Mouse (Mus musculus) urinary bladder, adult 2 months (tissue): ENCODE data around the gene Syt15. TPM values are rescaled to one million over a fixed set of nuclear protein-coding genes. Genes with fewer than 3 reads are reported as not detected.

Experiments
- DNase-seq: peaks from one replicate; pipeline ENCODE4 v3.0.0; 2022; ENCODE audit warnings: low spot score
- polyA plus RNA-seq: library from polyadenylated mRNA; depleted of rRNA; stranded (reverse); fragments of >200 nt; gene quantifications from 2 replicates; pipeline ENCODE4 v1.2.3, GENCODE M21; 2012; rRNA removed

The Syt15 gene
- 10.6 and 13.7 TPM in 2 replicates for polyA plus RNA-seq

DNA sequence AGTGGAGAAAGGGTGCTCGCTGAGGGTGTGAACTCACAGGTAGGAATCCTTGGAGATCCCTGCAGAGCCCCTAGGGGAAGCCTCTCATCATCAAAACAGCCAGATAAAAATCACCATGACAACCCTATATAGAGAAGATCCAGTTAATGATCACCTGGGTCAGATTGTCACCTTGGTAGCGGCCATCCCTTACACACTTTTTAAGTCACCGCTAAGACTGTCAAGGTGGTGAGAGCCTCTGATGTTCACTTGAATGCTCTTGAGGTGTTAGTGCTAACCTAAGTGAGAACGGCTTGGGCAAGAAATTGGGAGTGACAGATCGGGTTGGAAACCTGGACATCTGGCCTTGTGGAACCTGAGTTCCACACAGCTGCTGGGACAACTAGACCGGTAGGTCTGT is at the start of gene Syt15:
TSS of gene Syt15 (plus strand) at position 301 of the 400 bp plus-strand sequence.
- DNase-seq = no peak

DNA sequence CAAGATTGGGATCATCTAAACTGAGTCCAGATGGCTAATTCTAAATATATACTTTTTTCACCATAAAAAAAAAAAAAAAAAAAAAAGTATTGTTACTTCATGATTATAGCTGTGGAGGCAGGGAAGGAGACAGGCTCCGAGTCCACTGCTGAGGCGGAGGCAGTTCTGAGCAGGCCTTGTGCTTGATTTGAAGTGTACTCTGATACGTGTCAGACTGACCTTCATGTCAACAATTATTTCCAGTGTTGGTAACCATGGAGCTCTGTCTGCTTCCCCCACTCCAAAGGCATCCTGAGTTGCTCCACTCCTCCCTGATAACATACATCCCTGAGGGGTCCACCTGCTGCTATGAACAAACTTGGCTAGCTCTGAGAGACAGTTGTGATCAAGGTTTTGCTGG is 48.3 kb upstream of the Syt15 start:
- DNase-seq = no peak

DNA sequence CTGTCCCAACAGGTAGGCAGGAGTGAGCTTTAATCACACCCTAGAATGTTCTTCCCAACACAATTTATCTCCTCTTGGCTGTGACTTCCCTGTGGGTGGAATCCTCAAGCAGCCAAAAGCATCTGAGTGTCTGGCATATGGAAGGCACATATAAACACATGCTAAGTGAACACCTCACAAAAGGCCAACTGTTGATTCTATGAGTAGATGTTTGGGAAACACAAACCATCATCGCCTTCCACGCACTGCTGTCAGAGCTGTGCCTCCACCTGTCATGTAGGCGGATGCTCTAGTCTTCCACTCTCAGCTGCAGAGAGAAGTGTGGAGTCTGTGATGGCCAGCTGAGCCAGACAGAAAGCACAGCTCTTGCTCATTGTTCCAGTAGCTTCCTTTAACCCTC is 40.0 kb upstream of the Syt15 start:
- no peak for DNase-seq

DNA sequence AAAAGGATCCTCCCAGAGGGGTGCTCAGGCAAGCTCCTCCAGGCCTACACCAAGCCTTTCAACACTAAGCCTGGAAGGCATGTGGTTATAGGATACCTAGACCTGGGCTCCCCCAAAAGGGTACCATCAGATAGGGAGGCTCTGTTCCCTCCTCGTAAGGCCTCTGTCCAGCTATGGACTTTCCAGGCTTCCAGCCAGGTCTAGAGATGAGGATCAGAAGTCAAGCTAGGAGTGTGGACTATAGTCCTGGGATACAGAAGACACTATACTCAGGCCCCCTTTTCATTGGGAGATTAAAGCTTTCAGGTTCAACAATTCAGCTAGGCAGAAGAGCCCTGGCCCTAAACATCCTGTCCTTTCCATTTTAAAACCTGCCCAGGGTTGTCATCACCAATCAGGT is 36.3 kb upstream of the Syt15 start:
- DNase-seq = no peak

DNA sequence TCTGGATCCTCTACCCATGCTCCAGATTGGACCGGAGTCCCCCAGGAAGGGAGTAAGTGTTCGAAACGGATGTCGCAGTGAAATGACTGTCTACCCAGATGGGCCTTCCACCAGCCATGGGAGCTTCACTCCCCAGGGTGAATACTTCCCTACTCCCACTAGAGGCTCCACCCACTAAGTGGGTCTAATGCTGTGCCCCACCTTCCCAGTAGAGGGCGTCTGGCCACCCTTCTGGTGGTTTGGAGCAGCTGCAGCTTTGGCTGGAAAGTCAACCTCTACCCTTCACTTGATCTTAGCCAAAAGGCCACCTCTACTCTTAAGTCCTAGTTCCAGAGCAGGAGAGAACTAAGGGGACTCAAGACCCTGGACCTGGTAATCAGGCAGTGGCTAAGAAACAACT is 30.8 kb upstream of the Syt15 start:
- no peak for DNase-seq

DNA sequence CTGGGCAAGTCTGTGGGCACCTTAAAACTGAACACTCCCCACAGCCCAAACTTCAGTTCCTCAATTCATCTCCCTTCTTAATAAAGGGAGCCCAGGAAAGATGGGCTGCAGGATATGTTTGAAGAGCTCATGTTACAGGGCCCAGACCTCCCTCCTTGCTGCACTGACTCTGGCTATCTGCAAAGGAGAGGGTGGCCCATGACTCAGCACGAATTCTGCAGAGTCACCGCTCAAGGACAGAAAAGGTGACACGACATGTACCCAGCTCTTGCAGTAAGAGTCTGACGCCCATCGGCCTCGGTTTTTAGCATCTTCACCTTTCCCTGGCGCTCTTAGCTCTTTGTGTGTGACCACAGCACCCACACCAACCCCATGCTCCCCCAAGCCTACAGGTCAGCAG is 29.0 kb upstream of the Syt15 start:
- DNase-seq = no peak

DNA sequence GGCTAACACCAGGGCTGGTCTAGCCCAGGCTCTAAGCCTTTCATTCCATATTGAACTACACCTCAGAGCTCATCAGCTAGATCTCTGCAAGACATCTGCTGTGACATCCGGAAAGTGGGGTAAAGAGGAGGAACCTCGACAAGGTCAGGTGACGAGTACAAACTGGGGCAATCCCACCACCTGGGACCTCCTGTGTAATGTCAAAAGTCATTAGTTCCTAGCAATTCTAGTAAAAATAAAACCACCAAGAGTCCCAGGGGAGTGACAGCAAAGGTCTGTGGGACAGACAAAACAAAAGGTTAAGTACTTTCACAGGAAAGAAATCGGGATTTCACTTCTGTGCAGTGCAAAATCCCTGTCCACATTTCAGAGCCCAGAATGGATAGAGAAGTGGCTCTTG is 25.5 kb upstream of the Syt15 start:
- DNase-seq = no peak

DNA sequence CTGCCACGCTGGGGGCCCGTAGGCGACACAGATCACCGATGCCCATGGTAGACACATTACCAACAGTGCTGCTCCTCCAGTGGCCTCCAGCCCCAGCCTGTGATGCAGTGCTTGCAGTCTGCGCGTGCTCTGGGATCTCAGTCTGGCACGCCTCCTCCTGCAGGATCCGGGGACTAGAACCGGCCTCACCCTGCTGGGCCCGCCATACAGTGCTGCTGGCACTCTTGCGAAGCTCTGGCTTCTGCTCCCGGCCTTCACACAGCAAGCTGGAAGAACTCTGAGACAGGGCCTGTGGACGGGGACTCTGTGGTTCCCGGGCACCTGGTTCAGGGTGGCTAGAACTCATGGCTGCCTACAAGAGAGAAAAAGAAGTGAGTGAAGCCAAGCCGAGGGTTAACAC is 23.9 kb upstream of the Syt15 start:
- no peak for DNase-seq

DNA sequence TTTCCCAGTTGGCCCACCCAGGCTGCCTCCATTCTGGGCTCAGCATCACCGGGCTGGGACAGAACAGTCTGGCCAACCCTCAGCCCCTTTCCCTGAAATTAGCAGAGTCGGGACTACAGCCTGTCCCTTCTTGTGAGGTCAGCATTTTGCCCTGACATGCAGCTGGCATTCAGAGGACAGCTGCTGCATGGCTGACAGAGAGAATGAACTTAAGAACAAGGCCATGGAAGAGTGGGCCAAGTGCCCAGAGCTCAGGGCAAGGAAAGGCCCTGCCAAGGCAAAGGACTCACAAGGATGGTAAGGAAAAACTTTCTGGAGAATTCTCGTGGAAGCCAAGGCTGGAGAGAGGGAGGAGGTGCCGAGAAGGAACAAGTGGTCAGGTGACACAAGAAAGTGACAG is 22.7 kb upstream of the Syt15 start:
- DNase-seq = no peak

DNA sequence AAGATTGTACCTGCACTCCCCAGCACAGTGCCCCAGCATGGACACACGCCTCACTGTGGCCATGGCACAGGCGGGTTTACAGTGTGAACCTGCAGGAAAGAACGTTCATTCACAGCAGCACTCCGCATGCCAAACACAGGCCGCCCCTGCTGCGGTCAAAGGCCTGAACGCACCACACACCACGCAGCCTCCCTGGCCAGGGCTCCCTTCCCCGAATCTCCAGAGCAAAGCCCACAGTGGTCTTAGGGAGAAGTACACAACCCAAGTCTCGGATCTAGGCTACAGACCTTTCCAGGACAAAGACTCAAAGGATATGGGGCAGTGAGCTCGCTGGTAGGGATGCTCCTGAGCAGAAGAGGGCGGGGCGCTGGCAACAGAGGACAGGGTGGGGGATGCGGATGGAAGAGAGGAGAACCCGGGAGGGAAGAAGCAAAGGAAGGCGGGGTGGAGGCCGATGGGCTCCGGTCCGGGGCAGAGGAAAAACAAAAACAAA is 18.6 kb upstream of the Syt15 start:
- DNase-seq = no peak

DNA sequence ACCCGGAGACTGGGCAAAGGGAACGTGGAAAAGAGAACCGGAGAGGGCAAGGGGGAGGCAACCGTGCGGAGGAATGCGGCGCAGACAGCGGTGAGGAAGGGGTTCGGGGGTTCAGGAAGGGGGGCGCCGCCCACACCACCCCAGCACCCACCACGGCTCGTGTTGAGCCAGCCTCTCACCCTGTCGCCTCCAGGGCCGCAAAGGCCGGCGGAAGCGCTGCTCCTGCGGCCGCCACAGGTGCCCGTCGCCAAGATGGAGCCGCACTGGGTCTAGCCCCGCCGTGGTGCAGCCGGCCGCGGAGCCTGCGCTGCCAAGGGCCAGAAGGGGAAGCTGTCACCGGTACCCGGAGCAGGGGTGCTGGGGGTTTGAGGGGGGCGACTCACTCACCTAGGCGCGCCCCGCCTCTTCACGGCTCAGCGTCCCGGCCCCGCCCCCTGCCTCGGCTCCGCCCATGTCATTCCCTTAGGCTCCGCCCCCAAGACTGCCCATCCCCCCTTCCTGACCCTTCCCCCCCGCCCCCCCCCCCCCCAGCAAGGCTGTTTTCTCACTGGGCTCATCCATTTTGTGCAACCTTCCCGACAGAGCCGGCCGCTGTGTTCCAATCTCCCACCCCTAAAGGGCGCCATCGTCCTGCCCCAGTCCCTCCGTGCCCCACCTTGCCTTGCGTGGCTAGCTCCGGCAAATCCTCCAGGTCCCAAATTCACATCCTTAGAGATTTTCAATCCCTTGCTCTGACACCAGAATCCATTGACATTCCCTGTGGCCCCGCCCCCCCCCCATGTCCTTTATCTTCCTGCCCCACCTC is 18.0 kb upstream of the Syt15 start, which contains the start of gene Gprin2:
TSS of gene Gprin2 (minus strand) at position 423 of the 805 bp plus-strand sequence.
- no peak for DNase-seq

DNA sequence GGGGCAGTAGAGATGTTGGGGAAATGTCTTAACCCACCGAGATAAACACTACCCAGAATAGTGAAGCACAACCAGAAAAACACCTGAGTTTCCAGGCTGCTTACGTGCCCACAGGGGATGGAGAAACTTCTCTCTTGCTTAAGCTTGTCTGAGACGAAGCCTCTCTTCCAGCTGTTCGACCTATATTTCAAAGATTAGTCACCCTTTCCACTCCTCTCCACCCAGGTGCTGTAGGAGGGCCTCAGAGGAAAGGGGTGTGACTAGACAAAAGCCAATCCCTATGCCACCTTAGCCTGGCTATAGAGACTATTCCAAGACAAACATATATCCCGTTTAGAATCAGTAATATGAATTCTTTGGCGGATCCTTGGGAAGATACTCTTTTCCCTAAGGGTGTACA is 11.4 kb upstream of the Syt15 start:
- DNase-seq = no peak

DNA sequence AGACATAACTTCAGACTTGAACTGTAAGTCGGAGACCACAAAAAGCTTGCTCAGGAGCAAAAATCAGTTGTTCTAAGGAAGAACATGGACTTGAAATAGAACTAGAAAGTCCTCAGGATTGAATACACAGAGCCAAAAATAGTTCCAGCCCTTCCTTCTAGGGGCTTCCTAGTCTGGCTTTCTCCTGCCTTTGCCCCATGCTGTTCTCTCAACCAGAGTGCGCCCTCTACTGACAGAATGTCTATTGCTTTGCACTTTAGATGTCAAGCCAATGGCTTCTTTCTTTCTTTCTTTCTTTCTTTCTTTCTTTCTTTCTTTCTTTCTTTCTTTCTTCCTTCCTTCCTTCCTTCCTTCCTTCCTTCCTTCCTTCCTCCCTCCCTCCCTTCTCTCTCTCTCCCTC is 10.7 kb upstream of the Syt15 start:
- no peak for DNase-seq

DNA sequence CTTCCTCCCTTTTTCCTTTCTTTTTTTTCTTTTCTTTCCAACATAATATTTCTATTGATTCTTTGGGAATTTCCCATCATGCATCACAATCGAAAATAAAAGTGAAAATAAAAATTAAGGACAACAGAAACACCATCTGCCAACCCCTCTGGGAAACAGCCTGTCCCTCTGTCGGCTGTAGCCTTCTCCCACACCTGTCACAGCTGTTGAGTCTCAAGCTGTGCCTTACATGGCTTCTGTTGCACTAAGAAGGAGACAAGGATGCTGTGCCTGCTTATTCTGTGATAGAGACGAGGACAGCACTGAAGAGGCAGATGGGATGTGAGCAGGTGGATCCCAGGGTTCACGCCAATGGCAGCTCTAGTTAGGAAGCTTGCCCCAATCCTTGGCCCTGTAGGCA is 10.3 kb upstream of the Syt15 start:
- DNase-seq = no peak

DNA sequence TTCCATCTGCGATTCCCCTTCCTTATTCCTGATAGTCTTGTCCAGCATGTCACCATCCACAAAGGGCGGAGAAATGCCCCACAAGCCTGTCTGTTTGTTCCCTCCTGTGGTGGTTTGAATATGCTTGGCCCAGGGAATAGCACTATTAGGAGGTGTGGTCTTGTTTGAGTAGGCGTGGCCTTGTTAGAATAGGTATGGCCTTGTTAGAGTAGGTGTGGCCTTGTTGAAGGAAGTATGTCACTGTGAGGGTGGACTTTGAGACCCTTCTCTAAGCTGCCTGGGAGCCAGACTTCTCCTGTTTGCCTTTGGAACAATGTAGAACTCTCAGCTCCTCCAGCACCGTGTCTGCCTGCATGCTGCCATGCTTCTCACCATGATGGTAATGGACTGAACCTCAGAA is 9.5 kb upstream of the Syt15 start:
- no peak for DNase-seq

DNA sequence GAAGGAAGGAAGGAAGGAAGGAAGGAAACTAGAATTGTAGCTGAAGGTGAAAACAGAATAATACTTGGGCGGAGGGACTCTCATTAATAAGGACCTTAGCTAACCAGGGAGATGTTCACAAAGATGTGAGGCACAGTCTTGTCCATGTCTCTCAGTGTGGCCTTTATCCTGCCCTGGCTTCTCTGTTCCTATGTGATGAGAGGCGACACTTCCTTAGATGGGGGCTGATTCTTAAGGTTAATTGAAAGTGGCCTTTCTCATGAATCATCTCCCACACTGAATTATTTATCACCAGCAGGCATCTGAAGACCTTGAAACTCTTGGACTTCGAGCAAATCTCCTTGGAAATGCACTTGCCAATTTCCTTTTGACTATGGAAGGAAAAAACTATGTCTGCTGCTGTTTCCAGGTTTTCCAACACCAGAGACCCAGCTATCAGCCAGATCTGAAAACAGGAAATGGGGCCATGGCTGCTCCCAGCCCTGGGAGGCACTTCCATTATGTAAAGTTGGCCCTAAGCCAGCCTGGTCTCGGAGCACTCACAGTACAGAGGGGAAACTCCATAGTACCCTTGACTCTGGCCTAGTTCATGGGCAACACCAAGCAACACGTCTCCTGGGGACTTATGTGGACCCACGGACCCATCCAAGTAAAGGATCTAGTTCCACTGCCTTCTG is 3.8 kb upstream of the Syt15 start:
- DNase-seq = no peak

DNA sequence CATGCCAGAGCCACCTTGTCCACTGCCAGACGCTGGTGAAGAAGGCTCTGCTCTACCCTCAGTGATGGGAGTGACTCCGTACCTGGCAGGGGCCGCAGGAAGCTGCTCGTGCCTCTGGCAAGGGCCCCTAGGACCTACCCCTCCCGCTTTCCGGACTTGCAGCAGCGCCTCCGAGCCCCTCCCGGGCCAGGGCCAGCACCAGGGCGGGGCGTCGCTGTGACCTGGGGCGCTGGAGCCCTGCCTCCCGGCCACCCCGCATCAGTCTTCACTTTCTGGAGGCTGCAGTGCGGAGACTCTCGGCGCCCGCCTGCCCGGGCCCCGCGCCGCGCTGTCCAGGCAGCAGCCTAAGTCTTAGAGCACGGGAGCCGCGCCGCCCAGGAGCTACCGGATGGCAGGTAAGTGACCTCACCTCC is 397 bp downstream of the Syt15 start:
- no peak for DNase-seq

DNA sequence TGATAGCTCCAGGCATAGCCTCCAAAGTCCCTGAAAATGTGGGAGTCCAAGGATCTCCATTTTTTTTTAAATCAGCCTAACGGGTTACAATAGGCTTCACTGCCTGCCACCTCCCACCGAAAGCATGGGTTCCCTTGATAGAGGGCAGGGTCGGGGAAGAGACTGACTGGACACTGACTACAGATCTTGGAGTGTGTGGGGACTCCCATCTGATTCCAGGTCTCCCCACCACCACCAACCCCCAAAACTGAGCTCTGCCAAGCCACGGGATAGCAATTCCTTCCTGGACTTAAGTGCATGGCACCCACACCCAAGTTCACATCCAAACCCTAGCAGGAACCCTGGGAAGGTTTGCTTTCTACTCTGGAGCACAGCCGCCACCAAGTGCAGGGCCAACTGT is 1.0 kb downstream of the Syt15 start:
- DNase-seq = no peak

DNA sequence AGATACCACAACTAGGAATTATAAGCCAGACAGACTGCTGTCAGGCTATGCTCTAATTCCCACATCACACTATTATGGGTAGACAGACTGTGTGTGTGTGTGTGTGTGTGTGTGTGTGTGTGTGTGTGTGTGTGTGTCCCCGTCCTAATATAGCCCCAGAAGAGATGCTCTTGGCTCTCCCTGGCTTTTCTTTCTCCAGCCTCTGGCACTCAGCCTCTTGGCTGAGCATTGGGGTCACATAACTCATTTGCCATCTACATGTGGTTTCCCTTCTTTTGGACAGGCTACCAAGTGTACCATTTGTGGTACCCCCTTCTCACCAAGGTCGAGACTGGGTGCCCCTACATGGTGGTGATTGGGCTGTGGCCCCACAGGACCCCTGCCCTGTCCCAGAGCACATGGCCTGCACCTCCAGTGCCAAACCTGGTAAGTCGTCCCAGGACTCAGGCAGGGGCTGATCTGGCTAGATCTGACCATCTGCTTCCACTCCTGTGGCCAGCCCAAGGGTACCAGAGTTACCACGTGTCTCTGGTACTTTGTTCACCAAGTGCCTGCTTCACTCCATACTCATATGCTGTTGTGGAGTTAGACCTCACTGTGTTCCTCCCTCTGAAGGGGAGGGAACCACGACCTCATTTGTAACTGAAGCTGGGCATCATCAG is 2.2 kb downstream of the Syt15 start:
- no peak for DNase-seq

DNA sequence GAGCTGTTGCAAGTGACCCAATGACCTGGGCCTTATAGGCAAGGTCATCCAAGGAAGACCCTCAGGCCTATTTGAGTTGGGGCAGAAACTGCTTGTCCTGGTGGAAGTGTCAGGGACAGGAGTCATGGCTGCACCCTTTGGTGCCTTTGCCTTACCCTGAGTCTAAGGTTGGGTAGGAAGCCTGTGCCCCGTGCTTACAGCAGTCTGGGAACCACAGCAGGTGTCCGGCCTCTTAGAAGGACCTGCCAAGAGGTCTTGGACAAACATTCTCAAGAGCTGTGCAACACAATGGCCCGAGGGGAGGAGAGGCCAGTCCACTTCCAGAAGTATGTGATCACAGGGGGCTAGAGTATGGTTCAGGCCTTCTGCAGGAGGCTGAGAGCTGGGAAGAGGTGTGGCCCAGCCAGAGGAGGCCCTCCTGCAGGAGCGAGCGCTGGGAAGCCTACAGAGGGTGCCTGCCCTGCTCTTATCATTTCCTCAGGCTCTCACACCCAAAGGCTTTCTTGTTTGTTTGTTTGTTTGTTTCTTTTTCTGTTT is 4.0 kb downstream of the Syt15 start:
- DNase-seq = no peak

DNA sequence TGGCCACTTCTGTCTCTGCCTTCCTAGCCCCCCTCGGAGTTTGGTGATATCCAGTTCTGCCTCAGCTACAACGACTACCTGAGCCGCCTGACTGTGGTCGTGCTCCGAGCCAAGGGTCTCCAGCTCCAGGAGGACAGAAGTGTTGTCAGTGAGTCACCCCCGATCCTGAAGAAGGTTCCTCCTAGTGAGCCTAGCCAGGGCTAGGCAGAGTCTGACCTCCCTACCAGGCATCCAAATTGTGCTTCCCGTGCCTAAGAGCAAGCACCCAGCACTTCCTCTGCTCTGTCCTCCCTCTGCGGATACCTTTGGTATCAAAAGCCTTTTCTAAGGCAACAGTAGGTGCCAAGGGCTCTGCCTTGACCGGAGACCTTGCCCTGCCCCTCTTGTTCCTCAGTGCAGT is 6.6 kb downstream of the Syt15 start:
- no peak for DNase-seq

DNA sequence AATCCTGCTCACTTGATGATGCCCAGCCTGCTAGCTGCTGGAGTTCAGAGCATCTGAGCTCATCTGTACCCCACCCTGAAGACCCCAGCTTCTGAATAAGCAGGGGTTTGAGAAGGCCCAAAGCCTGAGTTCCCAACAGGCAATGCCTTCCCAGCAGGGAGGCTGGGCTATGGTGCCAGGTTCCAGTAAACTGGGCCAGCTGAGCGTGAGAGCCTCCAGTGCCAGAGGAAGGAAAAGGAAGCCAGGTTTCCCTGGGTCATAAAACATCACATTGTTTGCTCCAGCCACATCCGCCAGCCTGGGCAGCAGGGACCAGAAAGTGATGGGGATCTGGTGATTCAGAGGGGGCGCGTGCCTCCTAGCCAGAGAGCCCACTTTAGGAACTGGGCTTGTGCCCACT is 7.2 kb downstream of the Syt15 start:
- no peak for DNase-seq

DNA sequence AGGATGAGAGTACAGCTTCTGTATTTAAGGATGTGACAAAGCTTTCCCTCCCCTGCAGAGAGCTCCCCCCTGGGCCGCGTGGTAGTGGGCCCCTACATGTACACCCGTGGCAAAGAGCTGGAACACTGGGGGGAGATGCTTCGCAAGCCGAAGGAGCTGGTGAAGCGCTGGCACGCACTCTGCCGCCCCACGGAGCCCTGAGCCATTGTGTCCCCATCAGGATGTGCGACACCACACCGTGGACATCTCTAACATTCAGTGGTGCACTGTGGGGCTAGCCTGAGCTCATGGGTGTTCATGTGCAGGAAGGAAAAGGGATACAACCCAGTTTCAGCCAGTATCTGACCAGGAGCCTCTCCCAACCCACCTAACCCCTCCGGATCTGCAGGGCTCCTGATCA is 8.6 kb downstream of the Syt15 start:
- no peak for DNase-seq
